Mouse (Mus musculus): ENCODE data around the gene Zbtb26.

The Zbtb26 gene

GRCm38 (mm10) chr2:37442611-37443591, at the start of gene Zbtb26, which contains the start of the genes Zbtb6 and Rabgap1:
Zbtb26 (minus strand) TSS chr2:37443135.
Zbtb6 (minus strand) TSS chr2:37443171.
Rabgap1 (plus strand) TSS chr2:37443279.
- DNase-seq: peak; percentile 92 to 94

- DNase-seq: no peak
Measured at GRCm38 (mm10) chr2:37488956-37489355, 46.0 kb upstream of the Zbtb26 start.

GRCm38 (mm10) chr2:37486408-37486807, 43.5 kb upstream of the Zbtb26 start:
- no peak for DNase-seq

DNA sequence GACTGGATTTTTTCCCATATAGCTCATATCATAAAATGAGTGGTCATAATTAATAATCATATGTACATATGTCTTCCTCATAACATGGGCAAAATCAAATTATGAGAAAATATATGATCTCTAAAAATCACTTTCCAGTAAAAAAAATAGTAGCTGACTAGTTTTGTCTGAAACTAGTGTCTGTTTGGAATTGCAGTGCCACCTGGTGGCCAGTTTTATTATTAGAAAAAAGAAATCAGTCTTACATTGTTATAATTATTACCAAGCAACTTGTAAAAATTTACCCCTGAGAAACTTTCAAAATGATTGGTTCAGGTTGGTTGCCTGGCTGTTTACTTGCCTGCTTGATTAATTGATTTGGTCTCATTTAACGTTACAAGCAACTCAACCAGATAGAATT, 42.4 kb upstream of the Zbtb26 start:
- DNase-seq: peak; percentile 61 to 65

GRCm38 (mm10) chr2:37484165-37484564, 41.2 kb upstream of the Zbtb26 start:
- DNase-seq: no peak

DNA sequence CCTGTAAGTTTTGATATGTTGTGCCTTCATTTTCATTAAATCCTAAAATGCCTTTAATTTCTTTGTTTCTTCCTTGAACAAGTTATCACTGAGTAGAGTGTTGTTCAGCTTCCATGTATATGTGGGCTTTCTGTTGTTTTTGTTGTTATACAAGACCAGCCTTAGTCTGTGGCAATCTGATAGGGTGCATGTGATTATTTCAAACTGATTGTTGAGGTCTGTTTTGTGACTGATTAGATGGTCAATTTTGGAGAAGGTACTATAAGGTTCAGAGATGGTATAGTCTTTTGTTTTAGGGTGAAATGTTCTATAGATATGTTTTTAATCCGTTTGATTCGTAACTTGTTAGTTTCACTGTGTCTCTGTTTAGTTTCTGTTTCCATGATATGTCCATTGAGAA, 37.1 kb upstream of the Zbtb26 start:
- DNase-seq: no peak

DNA sequence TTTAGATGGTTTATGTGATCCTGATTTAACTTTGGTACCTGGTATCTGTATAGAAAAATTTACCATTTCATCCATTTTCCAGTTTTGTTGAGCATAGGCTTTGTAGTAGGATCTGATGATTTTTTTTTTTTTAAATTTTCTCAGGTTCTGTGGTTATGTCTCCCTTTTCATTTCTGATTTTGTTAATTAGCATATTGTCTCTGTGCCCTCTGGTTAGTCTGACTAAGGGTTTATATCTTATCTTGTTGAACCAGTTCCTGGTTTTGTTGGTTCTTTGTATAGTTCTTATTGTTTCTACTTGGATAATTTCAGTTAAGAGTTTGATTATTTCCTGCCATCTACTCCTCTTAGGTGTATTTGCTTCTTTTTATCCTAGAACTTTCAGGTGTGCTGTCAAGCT, 36.6 kb upstream of the Zbtb26 start:
- no peak for DNase-seq

DNA sequence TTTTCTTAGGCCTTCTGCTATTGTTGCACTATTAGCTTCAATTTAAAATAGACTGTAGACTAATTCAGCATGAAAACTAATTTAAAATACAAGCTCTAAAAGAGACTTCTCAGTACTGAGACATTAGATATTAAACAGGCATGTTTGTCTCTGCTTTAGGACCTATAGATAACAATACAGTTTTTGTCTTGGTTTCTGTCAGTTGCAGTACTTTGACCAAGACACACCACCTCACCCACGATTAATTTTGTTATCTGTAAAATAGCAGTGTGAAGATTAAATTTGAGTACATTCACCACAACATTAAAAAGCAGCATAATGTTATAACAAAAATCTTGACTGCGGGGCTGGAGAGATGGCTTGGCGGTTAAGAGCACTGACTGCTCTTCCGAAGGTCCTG, 23.3 kb upstream of the Zbtb26 start:
- DNase-seq: no peak

DNA sequence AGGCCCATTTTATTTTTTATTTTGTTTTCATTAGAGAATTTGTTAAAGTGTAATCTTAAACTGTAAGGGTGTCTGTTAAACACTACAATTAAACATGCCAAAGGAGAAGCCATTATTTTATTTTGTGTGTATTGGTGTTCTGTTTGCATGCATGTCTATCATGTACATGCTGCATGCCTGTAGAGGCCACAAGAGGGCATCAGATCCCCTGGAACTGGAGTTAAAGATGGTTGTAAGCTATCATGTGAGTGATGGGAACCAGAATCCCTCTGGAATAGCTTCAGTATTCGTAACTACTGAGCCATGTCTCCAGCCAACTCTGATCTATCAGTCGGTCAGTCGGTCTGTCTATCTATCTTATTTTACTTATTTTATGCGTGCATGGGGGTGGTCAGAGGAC, 17.8 kb upstream of the Zbtb26 start:
- DNase-seq: no peak

DNA sequence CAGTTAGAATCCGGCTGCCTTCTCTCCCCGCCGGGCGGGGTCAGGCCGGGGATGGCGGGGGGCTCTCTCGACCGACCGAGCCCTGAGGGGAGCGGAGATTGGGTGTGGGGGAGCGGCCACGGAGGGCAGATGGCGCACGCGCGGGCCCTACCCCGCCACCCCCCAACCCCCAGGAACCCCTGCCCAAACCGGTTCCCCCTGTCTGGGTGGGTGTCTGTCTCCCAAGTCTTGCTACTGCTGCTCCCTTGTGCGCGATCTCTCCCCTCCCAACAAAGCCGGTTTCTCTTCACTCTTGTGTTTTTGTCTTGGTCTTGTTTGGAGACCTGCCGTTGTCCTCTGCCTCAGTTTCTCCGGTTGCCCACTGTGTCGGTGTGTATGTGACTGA, 9.4 kb upstream of the Zbtb26 start:
- DNase-seq: no peak

DNA sequence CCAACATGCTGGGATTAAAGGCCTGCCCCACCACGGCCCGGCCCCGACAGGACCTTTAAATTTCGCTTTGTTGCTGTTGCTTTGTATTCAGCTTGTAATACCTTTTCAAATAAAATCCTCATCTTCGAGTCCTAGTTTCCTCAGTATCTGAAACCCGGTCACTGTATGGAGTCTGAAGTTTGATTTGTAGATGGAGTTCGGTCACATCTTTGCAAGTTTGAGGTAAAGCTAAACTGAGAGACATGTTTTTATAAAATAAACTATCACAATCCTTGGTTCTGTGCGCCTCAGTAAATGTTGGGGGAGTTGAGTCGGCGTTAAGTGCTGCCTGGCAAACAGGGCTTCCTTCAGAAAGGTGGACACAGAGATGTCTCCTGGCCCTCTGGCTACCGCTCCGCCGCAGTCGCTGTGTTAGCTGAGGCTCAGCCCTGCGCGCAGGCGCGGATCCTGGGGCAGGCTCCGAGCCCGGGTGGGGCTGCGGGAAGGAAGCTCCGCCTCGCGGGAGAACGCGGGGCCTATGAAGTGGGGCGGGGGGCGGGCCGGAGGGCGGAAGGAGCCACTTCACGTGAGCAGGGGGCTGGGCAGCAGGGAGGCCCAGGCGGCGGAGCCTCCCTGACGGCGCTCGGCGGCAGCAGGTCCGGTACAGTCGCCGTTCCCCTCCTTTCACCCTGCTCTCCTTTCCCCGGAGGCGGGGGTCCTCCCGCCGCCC, 8.9 kb upstream of the Zbtb26 start:
- DNase-seq: peak; percentile 92 to 93

DNA sequence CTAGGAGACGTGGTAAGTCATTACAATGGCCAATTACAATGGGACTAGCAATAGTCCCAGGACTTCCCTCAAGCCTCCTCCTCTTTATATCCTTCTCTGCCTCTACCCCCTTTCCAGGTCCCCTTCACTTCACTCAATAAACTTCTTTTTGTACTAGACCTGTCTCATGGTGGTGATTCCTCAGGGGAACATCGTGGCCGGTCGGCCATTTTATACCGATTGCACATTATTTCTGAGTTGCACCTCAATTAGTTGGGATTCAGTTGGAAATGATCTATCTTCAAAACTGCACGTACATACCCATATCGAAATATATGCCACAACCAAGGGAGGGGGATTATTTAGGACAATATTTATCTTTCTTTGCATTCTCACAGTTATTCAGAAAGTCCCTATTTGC, 11.3 kb downstream of the Zbtb26 start:
- no peak for DNase-seq

DNA sequence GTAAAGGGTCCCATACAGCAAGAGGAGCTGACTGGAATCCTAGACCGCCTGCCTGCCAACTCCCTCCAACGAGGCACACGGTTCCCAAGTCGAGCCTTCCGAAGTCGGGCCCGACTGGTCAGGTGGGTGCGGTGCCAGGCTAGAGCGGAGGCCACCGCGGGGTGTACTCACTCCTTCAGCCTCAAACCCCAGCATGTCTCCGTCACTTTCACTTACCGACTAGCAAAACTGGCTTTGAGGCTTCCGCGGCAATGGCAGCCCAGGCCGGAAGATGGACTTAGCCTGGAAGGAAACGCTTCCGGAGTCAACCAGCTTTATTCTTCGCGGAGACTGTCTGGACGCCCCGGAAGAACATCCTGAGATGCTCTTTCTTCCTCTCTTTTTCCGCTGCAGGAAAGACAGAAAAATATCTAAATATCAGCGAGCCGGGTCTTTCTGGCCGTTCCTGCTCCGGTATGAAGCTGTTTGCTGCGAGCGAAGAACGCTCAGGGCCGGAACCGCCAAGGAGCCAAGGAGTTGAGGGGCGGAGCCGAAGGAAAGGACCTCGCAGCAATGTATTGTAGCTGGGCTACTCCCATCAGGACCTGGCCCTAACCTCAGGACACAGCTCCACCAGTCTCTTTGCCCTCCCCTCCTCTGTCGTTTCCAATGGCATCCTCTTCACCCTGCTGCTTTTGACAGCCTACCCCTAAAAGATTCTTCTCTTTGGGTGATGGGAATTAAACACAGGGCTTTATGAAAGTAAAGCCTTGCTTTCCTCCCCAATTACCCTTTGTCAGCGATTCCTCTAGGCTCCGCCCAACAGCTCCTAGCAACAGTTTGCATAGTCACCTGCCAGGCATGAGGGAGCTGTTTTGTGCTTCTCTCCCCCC, 12.1 kb downstream of the Zbtb26 start:
- DNase-seq: peak; percentile 77 to 78

GRCm38 (mm10) chr2:37423671-37424070, 19.3 kb downstream of the Zbtb26 start:
- DNase-seq: peak; percentile 37 to 50

DNA sequence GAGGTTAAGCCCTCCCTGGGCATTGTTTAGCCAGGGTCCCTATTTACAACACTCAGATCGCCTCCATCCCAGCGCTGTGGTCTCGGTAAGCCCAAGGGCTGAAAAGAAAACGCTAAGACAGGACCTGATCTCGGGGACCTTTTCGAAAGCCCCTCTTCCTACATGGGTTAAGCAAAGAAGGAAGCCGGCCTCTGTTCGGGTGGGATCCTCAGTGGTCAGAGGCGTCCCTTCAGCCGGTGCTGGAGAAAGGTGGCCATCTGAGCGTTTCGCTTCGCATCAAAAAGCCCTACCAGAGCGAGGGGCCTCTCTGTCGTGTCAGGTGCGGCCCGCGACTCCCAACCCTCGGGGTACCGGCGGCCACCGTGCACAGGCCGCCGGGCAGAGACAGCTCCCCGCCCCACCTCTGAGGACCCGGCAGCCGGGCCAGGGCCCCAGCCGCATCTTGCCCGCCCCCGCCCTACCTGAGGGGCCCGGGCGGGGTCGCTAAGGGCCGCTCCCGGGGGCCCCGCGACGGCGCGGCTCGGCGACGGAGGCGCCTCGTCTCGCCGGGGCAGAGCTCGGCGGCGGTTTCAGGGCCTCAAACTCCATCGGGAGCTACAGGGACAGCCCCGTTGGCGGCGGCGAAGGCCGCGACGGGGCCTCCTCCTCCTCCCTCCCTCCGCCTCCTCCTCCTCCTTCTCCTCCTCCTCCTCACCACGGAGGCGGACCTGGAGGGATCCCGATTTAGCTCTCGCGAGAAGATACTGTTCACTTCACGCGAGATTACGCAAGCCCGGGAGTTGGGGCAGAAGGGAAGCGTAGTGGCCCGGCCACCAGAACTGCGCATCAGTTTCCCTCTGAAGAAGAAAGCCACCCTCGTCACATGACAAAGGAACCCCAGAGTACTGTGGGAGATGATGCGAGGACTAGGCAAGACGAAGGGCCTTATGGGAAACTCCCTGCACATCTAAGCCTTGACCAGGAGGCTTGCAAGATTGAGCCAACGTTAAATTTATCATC, 20.3 kb downstream of the Zbtb26 start, which contains the start of gene Rc3h2:
Rc3h2 (minus strand) TSS at position 598 of the 999 bp plus-strand sequence.
- DNase-seq: peak; percentile 92 to 93

DNA sequence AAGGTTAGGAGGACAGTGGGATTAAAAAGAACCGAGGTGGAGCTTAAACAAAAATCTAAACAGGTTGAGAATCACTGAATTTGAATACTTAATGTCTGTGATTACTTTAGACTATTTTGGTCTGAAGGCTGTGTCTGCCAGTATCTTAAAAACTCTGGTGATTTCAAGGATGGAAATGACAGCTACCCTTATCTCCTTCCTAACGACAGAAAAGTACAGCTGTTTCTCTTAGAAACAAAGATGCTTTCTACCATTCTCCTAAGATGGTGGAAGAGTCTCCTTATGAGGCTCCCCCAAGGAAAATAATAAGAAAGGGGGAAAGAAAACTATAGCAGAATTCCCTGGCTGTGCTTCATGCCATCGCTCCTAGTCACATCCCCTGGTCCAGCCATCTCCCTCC, 21.0 kb downstream of the Zbtb26 start:
- DNase-seq: no peak

- peak; percentile 10 to 17 for DNase-seq
Measured at GRCm38 (mm10) chr2:37395539-37395938, 47.4 kb downstream of the Zbtb26 start.

DNA sequence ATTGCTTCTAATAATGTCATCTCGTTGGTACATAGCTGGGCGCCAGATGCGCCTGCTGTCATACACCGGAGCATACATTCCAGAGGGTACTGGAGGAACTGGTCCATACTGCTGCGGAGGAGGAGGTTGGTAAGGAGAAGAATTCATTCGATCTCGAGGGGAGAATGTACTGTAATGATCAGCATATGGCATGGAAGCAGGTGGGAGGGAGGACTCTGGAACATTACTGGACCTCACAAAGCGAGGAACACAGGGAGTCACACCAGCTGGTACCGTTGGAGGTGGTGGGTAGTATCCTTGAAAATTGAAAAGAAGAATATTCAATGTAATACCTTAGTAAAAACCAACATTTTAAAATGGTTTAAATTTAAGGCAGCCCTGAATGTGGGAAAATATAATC, 60.0 kb downstream of the Zbtb26 start:
- DNase-seq: no peak
